Mouse (Mus musculus) liver, adult 2 months (tissue): ENCODE results near the gene Ric1.

Experiments
- CTCF ChIP-seq: fragments of 200-500 bp; IDR thresholded peaks from 2 replicates; pipeline ENCODE4 v1.5.1; 2011; ENCODE audit warnings: low read depth, low read length, control low read depth
- POLR2A ChIP-seq: fragments of 200-500 bp; IDR thresholded peaks from 2 replicates; pipeline ENCODE4 v1.6.1; 2011; ENCODE audit warnings: low read length, control low read depth; ENCODE audit not compliant: insufficient read depth; ENCODE audit errors: extremely low read depth

- TF ChIP-seq CTCF (no peak), POLR2A (no peak)
These were observed 1.1 kb downstream of the Ric1 start for GRCm38 (mm10) chr19:29523230-29523582.
